Mouse (Mus musculus): ENCODE data around the gene Tlk2.

DNA sequence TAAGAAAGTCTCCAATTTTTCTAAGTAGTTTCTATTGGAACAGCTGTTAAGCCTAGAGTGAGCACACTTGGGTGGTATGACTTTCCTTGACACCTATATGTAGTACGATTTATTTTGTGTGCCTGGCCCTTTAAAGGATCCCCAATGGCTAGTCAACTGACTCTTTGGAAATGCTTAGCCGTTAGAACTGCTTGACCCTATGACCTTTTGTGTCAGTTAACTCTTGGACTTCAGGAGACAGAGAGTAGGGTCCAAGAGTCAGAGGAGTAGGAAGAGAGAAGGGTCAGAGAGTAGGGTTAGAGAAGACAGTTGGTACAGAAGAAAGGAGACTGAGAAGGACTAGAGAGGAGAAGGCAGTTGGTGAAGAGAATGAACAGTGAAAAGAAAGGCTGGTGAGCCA lies at the start of gene Tlk2:
- no peak for TF ChIP-seq CTCF (IDR thresholded peaks at IDR 0.05; ENCODE audit: extremely low read depth, insufficient read length, insufficient replicate concordance, low read depth, low read length)
- no peak for TF ChIP-seq POLR2A (IDR thresholded peaks at IDR 0.05; ENCODE audit: low read depth, low read length)
